Mouse (Mus musculus): Measurements from ENCODE around the gene Mrpl42. TPM values are rescaled to one million over a fixed set of nuclear protein-coding genes. Genes with fewer than 3 reads are reported as not detected.
"Not testable (repeated sequence)": the region's sequence is repeated elsewhere in the genome, so short reads cannot be mapped to it uniquely, and the experiment has no call there.

Mrpl42 gene
- 100 to 1,000 TPM; 436 to 467 TPM for total RNA-seq (2021)

DNA sequence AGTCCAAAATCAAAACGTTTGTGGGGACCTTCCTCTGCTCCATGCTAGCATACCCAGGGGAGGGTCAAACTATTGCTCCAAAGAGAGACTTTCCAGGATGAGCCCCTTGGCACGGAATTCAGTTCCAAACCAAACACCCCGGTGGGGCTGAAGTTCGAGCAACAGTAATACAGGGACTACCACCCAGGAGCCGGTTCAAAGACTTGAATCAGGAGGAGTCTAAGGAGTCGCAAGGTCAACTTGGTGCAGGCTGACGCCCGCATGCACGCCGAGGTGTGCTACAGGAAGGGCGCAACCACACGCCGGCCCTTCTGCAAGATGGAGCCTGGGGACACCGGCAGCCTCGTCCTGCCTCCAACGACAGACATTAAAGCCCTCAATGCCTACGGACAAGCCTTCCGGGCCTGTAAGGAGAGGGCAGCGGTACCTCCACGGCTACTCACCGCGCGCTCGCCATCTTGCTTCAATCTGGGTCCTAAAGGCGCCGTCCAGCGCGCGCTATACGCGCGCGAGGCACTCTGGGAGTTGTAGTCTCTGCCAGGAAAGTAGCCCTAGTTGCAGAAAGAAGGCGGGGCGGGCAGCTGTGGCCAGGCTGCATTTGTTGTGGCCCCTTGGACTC lies at the start of gene Mrpl42:
Mrpl42 (minus strand) TSS at position 478 of the 619 bp plus-strand sequence.
- peak; percentile 83 to 84 for DNase-seq
- intact Hi-C loops (cut with DNase I) = loop anchor here (1.0 to 5.0 kb wide), 2 partner anchors 14 to 396 kb away; partner anchors contain the start of gene Ube2n

DNA sequence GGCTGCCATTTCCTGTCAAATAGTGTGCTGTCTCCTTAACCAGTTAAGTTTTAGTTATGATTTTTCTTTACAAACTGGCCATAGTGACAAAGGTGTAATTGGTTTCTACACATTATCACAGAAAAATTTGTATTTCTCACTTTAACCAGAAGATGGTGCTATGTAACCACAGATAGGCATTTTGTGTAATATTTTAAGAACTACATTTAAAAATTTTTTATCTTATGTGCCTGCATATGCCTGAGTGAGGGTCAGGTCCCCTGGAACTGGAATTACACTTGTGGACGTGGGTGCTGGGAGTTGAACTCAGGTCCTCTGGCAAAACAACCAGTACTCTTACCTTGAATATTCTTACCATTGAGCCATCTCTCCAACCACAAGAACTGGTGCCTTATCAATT lies 48.8 kb upstream of the Mrpl42 start:
- no peak for DNase-seq
- intact Hi-C loops (cut with DNase I) = loop anchor here (1.0 to 2.0 kb wide), 2 partner anchors 344 to 482 kb away; no protein-coding TSS in a partner anchor

DNA sequence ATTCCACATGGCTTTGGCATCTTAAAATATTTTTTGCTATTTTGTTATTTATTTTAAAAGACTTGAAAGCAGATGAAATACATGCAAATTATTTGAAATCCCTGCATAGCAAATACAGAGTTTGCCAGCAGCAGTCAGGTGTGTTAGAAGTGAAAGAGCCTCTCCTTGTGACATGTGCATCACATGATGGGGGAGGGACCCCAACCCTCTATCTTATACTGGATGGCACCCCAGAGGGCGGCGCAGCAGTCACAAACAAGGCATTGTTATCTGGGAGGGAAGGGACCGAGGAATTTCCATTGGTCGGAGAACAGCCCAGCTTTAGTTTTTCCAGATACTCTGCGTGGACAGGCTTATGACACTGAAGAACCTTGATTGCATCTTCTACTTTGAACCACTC lies 47.3 kb upstream of the Mrpl42 start:
- DNase-seq; intact Hi-C loops (cut with DNase I): not testable (repeated sequence)

DNA sequence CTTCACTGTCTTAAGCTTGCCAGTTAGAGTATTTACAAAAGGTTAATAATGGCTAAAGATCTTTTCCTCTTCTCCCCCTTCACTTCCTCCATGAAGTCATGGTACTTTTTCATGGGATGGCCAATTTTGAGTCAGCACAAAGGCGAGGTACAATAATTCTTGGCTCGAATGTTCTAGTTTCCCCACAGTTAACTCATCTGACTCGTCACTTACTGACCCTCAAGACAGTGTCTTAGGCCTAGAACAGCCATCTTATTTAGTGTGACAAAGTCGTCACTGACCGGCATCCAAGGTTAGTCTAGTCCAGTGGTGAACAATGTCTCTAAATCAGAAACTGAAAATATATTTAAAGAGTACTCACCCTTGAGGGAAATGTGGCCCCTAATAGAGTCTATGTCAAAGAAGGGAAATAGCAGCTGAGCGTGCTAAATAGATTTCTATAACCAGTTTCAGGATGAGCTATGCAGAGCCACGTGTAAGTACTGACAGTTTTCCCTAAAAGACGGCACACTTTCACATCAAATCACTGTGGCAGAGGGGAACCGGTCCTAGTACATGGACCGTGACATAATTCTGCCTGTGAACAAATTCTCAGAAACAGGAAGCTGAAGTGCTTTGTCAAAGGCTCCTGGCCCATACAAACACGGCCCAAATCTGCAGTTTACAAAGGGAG lies 46.5 kb upstream of the Mrpl42 start:
- no peak for DNase-seq
- intact Hi-C loops (cut with DNase I) = no loop called here

DNA sequence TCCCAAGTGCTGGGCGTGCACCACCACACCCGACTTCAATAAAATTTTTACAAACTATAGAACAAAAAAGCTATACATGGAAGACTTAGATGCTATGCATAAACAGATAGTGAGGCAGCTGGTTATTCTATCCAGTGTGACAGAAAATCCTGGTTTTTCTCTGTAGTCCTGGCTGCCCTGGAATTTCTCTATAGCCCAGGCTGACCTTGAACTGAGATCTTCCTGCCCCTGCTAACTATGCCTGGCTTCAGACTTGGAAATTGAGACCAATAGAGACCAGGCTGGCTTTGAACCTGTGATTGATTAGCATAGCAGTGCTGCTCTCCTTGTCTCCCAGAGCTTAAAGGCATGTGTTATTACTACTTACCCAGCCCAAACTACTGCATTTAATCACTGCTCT lies 44.4 kb upstream of the Mrpl42 start:
- DNase-seq = no peak
- intact Hi-C loops (cut with DNase I) = no loop called here

DNA sequence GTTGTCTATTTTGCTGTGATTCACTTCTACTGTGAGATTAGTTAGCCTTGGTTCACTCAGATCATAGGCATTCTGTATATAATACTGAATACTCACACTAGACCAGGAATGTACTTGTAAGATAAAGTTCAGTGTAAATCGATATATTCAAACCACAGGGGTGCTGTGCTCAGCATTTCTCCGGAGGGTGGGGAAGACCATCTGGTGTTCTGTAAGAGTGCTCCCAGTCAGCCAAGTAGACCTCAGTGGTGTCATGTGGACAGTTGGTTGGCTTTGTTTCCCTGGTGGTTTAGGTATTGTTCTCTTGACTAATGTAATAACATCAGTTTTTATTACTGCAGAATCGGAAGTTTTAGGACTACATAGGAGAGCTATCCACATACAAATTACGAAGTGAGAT lies 43.3 kb upstream of the Mrpl42 start:
- DNase-seq = no peak
- intact Hi-C loops (cut with DNase I) = no loop called here

DNA sequence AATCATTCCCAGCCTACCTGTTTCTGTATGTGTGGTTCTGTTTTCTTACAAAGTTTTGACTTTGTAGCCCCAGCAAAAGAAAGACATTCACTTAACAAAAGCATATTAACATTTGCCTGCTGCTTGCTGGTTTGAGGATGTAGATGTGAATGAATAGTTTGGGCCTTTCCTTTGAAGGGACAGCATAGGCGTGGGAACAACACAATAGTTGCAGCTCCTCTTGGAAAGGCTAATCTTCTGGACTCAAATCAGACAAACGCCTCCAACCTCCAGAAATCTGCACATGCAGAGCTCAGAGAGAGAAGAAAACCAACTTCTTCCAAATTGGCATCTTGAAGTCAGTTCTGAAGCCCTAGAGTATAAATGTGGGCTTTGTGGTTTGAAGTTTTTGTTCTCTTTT lies 42.9 kb upstream of the Mrpl42 start:
- DNase-seq = no peak
- intact Hi-C loops (cut with DNase I) = no loop called here

DNA sequence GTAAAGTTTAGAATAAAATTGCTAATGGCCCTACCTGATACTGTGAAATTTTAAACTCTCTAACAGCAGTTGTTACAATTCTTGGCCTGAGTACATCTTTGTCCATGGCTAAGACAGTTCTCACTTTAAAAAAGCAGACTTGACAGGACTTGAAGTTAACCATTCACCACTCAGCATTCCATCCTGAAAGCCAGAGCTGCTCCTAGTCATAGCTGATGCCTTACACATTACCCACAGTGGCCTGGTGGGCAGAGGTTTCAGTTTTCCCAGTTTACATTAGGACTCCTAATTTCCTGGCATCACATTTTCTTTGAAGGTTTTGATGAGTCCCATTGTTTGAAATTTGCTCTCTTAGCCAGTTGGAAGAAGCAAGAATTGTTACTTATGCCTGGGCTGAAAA lies 42.3 kb upstream of the Mrpl42 start:
- no peak for DNase-seq
- intact Hi-C loops (cut with DNase I) = no loop called here

DNA sequence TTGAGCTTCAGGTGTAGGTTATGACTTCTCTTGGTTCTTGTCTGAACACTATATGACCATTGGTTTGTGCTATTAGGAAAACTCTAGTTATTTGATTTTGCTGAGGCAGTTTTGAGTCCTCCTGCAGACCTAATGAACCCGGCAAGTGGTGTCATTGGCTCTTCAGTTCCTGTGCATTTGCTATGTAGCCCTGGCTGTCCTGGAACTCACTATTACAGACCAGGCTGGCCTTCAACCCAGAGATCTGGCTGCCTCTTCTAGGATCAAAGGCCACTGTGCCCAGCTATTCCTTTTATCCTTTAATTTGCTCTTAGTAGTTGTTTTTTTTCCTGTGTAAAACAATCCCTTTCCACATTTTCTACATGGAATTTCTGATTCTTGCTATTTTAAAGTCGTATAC lies 41.6 kb upstream of the Mrpl42 start:
- intact Hi-C loops (cut with DNase I) = no loop called here
- DNase-seq = no peak

DNA sequence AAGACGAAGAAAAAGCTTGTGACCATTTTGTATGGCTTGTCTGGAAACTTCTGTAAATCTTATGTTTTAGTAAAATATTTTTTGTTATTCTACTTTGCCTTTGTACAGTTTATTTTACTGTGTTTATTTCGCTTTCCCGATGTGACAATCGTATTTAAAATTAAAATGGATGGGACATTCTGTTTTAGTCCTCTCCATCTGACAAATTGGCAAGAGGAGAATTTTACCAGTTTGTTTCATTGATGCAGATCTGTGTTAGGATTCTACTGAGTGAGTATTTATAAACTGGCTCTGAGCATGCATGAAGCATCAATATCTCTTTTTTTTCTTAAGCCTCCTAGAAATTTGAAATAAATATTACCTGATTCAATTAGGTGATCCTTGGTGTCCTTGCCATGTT lies 41.2 kb upstream of the Mrpl42 start:
- intact Hi-C loops (cut with DNase I) = no loop called here
- no peak for DNase-seq

DNA sequence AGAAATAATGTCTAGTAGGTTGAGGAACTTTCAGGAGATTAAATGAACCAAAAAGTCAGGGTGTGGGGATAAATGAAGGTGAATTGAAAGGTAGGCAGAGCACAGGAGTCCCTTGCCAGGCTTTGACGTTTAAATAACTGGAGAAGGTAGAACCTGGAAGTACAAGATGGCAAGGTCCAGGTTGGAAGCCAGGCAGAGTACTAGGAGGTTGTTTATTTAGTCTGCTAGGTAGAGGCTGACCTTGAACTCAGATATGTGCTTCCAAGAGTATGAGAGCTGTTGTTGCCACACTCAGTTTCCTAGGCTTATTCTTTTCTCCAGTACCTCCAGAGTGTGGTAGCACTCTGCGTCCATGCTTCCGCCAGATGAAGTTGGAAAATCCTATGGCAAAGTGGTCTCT lies 38.1 kb upstream of the Mrpl42 start:
- intact Hi-C loops (cut with DNase I) = no loop called here

DNA sequence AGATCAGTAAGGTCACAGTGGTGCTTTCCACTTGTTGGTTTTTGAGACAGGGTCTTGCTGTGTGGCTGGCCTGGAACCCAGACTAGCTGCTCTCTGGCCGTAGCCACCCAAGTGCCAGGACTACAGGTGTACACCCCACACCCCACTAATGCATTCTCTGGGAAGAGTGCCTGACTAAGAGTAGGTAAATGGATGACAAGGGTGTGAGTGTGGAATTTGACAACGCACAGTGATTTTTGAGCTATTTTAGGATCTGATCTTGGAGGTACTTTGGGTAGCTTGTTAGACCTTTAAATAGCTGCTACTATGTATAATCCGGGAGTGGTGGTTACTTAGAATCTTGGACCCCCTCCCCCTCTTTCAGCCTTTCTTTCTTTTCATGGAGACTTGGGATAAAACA lies 37.5 kb upstream of the Mrpl42 start:
- intact Hi-C loops (cut with DNase I) = no loop called here
- DNase-seq = no peak

More for the DNA sequence above, 38.1 kb upstream of the Mrpl42 start:
- no peak for DNase-seq

DNA sequence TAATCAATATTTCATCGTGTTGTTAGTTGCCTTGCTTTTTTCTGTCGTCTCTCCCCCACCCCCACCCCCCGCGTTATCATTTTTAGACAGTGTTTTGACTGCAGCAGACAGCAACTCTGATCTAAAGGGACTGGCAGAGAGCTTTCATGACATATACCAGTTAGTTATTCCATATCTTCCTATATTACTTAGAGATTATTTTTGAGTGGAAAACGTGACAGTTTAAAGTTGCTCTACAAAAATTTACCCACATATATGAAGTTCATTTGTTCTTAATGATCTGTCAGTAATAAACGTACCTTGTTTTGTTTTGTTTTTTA lies 34.4 kb upstream of the Mrpl42 start:
- no peak for DNase-seq
- intact Hi-C loops (cut with DNase I) = no loop called here

DNA sequence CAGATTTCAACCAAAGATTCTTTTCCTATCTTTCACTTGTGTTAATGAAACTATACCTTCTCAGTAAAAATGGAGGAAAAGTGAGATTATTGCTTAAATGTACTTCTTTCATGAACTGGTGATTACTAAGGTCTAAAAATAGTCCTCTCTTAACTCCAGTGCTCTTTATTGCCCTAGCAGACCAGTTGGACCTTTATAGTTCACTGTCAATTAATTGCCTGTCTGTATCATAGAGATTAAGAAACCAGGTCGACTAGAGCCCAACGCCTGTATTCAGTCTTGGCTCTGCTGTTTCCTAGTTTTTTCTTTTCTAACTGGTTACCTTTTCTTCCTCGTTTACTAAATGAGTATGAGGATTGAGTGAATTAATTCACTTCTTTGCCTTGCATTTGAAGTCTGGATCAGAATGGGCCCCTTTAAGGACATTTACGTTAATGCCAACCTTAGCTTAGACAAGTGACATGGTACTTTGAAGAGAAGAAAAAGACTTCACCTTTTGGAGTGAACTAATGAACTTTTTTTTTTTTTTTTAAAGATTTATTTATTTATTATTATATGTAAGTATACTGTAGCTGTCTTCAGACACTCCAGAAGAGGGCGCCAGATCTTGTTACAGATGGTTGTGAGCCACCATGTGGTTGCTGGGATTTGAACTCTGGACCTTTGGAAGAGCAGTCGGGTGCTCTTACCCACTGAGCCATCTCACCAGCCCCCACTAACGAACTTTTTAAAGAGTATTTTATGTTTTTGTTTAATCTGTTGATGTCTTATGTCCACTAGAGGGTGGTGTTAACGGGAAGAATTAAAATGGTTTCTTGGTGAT lies 33.9 kb upstream of the Mrpl42 start:
- intact Hi-C loops (cut with DNase I) = no loop called here
- no peak for DNase-seq

DNA sequence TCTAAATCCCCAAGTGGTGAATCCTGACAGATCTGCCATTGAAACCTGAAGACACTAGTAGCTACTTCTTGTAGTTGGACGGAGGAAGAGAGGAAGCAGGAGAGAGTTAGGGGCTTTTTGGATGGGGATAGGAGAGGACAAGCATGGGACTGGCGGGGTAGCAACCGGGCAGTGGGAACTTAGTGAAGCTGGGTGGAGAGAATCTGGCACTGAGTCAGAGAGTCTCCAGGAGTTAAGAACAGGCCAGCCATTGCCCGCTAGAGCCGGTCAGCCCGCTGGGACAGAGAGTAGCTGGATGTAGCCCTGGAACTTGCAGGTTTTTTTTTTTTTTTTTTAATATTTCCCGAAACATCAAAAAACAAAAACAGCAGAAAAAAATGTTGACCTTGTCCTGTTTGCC lies 31.6 kb upstream of the Mrpl42 start:
- no peak for DNase-seq
- intact Hi-C loops (cut with DNase I) = no loop called here

DNA sequence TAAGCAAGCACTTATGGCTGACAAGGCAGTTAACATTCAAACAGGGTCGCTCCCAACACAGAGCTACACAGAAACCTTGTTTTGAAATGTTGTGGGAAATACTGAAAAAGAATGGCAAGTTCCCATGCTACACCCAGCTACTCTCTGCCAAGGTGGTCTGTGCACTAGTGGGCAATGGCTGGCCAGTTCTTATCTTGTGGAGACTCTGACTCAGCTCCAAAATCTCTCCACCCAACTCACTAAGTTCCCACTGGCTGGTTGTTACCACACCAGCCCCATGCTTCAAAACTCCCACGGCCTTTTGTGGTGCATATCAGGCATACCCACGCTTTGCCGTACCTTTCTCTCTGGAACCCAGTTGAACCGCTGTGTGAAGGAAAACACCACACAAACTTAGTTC lies 31.2 kb upstream of the Mrpl42 start:
- intact Hi-C loops (cut with DNase I) = no loop called here
- DNase-seq = no peak

DNA sequence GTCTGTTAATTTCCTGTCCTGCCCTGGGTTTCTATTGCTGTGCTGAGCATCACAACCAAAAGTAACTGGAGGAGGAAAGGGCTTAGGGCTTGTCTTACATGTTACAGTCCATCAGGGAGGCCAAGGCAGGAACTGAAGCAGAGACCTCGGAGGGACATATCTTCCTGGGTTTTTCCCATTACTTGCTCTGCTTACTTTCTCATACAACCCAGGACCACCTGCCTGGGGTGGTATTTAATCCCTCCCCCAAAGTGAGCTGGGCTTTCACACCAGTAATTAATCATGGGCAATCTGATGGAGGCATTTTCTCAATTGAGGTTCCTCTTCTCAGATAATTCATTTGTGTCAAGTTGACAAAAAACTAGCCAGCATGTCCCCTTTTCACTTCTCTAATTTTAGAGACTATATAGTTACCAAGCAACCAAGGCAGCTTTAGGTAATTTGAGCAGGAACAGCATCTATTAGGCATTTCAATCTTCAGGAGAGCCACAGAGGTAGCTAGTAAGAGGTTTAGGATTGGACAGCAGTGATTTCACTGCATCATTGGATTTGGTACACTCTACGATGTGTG lies 28.9 kb upstream of the Mrpl42 start:
- DNase-seq = no peak
- intact Hi-C loops (cut with DNase I) = no loop called here

DNA sequence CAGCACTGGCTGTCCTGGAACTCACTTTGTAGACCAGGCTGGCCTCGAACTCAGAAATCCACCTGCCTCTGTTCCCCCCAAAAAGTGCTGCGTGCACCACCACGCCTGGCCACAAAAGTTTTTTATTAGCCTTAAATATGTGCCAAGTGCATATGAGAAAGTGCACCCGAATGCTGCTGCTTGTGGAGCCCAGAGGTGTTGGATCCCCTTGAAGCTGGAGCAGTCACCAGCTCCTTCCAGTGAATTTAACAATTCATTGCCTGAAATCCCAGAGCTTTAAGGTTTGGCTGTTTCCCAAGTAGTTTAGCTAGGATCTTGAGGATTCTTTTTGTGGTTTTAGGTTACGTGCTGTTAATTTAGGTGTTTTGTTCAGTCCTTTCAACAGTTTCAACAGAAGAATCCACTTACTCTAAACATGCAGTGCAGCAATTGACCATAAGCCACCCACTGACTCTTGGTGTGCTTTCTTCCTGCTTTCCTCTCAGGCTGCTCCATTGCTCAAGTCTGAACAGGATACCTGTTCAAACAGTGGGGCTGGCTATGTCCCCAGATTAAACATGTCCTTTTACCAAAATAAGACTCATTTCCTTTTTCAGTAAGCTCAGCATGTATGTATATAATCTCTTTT lies 24.9 kb upstream of the Mrpl42 start:
- intact Hi-C loops (cut with DNase I) = no loop called here
- DNase-seq = no peak

DNA sequence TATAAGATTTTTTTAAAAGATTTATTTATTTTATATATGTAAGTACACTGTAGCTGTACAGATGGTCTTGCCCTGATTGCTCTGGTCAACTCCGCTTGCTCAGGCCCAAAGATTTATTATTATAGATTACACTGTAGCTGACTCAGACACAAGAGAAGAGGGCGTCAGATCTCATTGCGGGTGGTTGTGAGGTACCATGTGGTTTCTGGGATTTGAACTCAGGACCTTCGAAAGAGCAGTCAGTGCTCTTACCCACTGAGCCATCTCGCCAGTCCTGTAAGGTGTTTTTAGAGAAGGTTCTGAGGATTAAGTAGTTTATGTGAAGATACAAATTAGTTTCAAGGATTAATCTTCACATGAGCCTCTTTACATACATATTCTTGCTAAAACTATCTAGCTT lies 24.1 kb upstream of the Mrpl42 start:
- intact Hi-C loops (cut with DNase I) = no loop called here
- no peak for DNase-seq

DNA sequence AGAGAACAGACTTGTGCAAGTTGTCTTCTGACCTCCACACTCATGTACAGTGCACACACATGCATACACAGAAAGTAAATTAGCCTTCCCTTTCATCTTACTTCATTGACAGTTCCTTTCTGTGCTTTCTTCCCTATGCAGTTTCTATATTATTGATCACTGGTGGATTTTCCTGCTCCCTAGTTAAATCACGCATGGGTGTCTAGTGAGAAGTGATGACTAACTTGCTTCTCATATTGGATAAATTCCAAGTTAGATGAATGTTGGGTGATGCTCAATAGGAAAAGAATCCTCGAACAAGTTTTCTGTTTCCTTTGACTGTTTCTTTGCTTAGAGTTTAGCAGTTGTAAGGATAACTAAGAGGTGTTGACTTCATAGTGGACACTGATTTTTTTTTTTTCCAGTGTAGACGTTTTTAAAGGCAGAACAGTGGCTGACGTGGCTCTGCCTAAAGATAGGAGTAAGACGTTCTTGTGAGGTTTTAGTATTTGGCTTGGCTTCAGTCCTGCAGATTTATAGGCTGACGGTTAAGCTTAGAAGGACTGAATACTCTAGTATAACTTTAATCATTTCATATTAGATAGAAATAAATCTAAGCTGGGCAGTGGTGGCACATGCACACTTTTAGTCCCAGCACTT lies 23.4 kb upstream of the Mrpl42 start:
- DNase-seq = no peak
- intact Hi-C loops (cut with DNase I) = no loop called here

DNA sequence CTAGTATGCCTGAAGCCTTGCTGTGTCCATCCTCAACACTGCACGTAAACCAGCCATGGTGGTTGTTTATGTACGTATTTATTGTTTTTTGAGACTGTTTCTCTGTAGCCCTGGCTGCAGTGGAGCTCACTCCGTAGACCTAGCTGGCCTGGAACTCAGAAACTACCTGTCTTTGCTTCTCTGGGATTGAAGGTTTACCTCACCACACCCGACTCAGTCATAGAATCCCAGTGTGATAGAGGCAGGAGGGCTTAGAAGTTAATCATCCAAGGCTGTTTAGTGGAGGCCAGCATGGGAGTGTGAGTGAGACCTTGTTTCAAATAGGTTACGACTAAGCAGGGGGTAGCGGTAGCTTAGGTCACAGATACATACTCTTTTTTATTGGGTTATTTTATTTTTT lies 15.9 kb upstream of the Mrpl42 start:
- DNase-seq = no peak
- intact Hi-C loops (cut with DNase I) = no loop called here

Measured in heart, postnatal 36 days (tissue).